Mouse (Mus musculus): ENCODE data around the gene Dicer1. TPM values are rescaled to one million over a fixed set of nuclear protein-coding genes. Genes with fewer than 3 reads are reported as not detected.
A peak's percentile ranks its signal among the peaks of the same experiment; 100 is the strongest.

Dicer1 gene
- 26.0 and 28.0 TPM in 2 replicates for polyA plus RNA-seq (2015; fragmentation: Nextera tagmentation; extraction: Ambion mirVana)

- 1% methylated on average over 90 of the region's 94 CpGs for WGBS
- peak within 1 kb of the TSS; percentile 90 for H3K9ac ChIP-seq
- H3K27me3 ChIP-seq (replicated peaks), result no peaks in the 10 kb centered on the region
- H3K36me3 ChIP-seq, result peaks cover 8% of the 10 kb centered on the region; the same call in 1 of the 2 replicates
- peak within 1 kb of the TSS; percentile 92 for H3K4me2 ChIP-seq
- H3K4me1 ChIP-seq, result peaks cover 47% of the 10 kb centered on the region
- peak within 1 kb of the TSS; percentile 87 for H3K27ac ChIP-seq (replicated peaks)
- peak; percentile 88 for ATAC-seq (ENCODE audit: extremely low read depth, insufficient number of reproducible peaks, low FRiP score, low TSS enrichment)
- no peaks in the 10 kb centered on the region for H3K9me3 ChIP-seq
- H3K4me3 ChIP-seq, result peak within 1 kb of the TSS; percentile 71
Observed at GRCm38 (mm10) chr12:104751814-104752765, at the start of gene Dicer1. Gene Dicer1 (minus strand): TSS chr12:104751952.

GRCm38 (mm10) chr12:104799365-104799764 is 47.6 kb upstream of the Dicer1 start:
- Histone ChIP-seq H3K36me3 (peaks cover 15% of the 10 kb centered on the region), H3K27me3 (replicated peaks) (peaks cover 11% of the 10 kb centered on the region; the same call in 1 of the 2 replicates), H3K4me1 (no peaks in the 10 kb centered on the region), H3K4me2 (no peak overlapping the region), H3K9me3 (peaks cover 20% of the 10 kb centered on the region), H3K9ac (no peak overlapping the region), H3K4me3 (no peak overlapping the region), H3K27ac (replicated peaks) (no peak overlapping the region)
- ATAC-seq (ENCODE audit: extremely low read depth, insufficient number of reproducible peaks, low FRiP score, low TSS enrichment), result no peak
- 82% methylated on average over 3 of the region's 3 CpGs for WGBS

GRCm38 (mm10) chr12:104797905-104798304 is 46.2 kb upstream of the Dicer1 start:
- ATAC-seq (ENCODE audit: extremely low read depth, insufficient number of reproducible peaks, low FRiP score, low TSS enrichment), result no peak
- Histone ChIP-seq H3K9me3 (peaks cover 20% of the 10 kb centered on the region), H3K27ac (replicated peaks) (no peak overlapping the region), H3K9ac (no peak overlapping the region), H3K4me1 (0 out of 2 replicates have a peak, but pooled peaks cover 4% of the 10 kb centered on the region), H3K4me2 (no peak overlapping the region), H3K27me3 (replicated peaks) (peaks cover 7% of the 10 kb centered on the region; the same call in 1 of the 2 replicates), H3K4me3 (no peak overlapping the region), H3K36me3 (peaks cover 15% of the 10 kb centered on the region)
- WGBS, result 89% methylated on average over 6 of the region's 6 CpGs

DNA sequence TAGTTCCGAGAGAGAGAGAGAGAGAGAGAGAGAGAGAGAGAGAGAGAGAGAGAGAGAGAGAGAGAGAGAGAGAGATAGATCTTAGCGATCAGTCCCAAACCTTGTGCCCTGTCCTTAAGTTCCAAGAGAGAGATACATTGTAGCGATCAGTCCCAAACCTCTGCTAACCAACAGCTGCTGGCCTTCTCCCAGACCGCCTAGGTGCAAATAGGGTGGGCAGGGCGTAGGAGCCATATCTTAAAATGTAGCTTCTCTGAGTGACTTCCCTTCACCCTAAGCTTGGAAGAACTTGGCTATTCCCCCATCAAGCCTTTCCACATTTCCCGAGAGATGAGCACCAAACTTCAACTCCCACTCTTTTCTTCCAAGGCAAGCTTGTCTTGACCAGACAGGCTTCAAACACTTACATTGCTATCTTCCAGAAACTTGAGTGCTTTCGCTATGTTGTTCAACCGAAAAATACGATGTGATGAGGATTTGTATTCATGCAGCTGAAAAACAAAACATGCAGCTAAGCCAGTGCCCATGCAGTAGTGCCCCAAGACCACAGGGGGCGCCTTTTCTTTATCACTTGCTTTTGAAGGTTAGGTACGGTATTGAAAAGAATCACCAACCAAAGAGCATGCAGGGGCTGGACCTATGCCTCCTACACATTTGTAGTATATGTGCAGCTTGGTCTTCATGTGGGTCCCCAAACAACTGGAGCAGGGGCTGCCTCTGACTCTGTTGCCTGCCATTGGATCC is 45.1 kb upstream of the Dicer1 start:
- WGBS, result 76% methylated on average over 11 of the region's 11 CpGs
- H3K4me3 ChIP-seq, result no peak overlapping the region
- no peak overlapping the region for H3K9ac ChIP-seq
- peaks cover 20% of the 10 kb centered on the region for H3K9me3 ChIP-seq
- H3K4me2 ChIP-seq, result no peak overlapping the region
- H3K27me3 ChIP-seq (replicated peaks), result peaks cover 6% of the 10 kb centered on the region; the same call in 1 of the 2 replicates
- H3K27ac ChIP-seq (replicated peaks), result no peak overlapping the region
- H3K36me3 ChIP-seq, result peaks cover 15% of the 10 kb centered on the region
- no peak for ATAC-seq (ENCODE audit: extremely low read depth, insufficient number of reproducible peaks, low FRiP score, low TSS enrichment)
- 0 out of 2 replicates have a peak, but pooled peaks cover 4% of the 10 kb centered on the region for H3K4me1 ChIP-seq

DNA sequence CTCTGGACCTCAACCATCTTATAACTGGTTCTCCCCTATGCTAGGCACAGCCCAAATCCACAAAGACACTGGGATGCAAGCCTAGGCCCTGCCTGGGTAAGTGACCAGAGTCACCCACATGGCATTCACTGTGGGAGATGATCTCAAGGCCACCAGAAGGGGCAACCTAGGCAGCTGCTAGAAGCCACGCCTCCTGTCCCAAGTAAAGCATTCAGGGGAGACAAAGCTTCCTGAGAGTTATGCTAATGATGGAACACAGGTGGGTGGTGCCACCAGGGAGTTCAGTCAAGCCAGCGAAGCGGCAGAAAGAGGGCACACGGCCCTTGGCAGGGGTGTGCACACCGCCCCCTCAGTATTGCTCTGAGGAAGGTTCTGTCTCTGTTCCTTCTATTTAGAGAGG is 43.2 kb upstream of the Dicer1 start:
- 60% methylated on average over 5 of the region's 5 CpGs for WGBS
- no peak for ATAC-seq (ENCODE audit: extremely low read depth, insufficient number of reproducible peaks, low FRiP score, low TSS enrichment)
- Histone ChIP-seq H3K4me1 (0 out of 2 replicates have a peak, but pooled peaks cover 4% of the 10 kb centered on the region), H3K4me2 (no peak overlapping the region), H3K4me3 (no peak overlapping the region), H3K9me3 (peaks cover 20% of the 10 kb centered on the region), H3K27ac (replicated peaks) (no peak overlapping the region), H3K27me3 (replicated peaks) (peaks cover 6% of the 10 kb centered on the region; the same call in 1 of the 2 replicates), H3K9ac (no peak overlapping the region), H3K36me3 (peaks cover 14% of the 10 kb centered on the region)

DNA sequence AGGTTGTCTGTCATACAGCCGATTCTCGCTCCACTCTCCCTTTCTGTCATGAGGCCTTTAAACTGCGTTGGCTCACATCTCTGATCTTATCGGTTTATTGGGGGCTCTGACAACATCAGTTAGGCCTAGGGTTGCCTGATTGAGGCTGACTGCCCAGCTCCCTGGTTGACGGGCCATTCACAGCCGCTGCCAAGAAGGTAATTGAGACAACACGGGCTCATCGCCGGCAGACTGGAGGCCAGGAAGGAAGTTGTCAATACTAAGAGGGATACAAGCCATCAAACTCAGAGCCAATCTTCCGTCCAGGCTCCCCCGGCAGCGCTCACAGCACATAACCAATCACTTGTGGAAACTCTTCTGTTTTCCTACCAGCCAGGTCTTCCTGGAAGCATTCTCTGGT is 41.7 kb upstream of the Dicer1 start:
- no peak for ATAC-seq (ENCODE audit: extremely low read depth, insufficient number of reproducible peaks, low FRiP score, low TSS enrichment)
- peaks cover 7% of the 10 kb centered on the region for H3K9me3 ChIP-seq
- 52% methylated on average over 12 of the region's 12 CpGs for WGBS
- H3K4me2 ChIP-seq, result no peak overlapping the region
- no peak overlapping the region for H3K27ac ChIP-seq (replicated peaks)
- no peak overlapping the region for H3K9ac ChIP-seq
- 0 out of 2 replicates have a peak, but pooled peaks cover 4% of the 10 kb centered on the region for H3K4me1 ChIP-seq
- peaks cover 2% of the 10 kb centered on the region for H3K36me3 ChIP-seq
- no peak overlapping the region for H3K4me3 ChIP-seq
- H3K27me3 ChIP-seq (replicated peaks), result peaks cover 6% of the 10 kb centered on the region; the same call in 1 of the 2 replicates

DNA sequence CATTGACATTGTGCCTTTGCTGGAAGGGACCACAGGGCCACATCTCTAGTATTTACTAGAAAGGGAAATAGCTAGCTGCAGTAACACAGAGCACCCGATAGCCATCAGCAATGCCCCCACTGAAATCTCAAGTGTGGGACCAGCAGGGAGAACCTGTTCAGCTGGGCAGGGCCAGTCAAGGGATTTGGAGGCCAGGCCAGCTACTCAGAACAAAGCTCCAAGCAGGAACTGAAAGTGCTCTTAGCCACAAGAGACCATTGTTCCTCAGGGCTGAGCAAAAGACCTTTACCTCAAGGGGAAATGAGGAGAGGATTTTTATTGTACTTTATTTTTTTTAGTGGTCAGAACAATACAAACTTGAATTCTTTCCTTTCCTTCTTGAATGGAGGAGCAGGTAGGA is 25.9 kb upstream of the Dicer1 start:
- no peaks in the 10 kb centered on the region for H3K9me3 ChIP-seq
- ATAC-seq (ENCODE audit: extremely low read depth, insufficient number of reproducible peaks, low FRiP score, low TSS enrichment), result no peak
- H3K4me1 ChIP-seq, result no peaks in the 10 kb centered on the region
- H3K36me3 ChIP-seq, result no peaks in the 10 kb centered on the region
- 79% methylated on average over 1 of the region's 1 CpGs for WGBS
- no peak overlapping the region for H3K4me2 ChIP-seq
- H3K27me3 ChIP-seq (replicated peaks), result no peaks in the 10 kb centered on the region; the same call in none of the 2 replicates
- no peak overlapping the region for H3K27ac ChIP-seq (replicated peaks)
- H3K9ac ChIP-seq, result no peak overlapping the region
- no peak overlapping the region for H3K4me3 ChIP-seq

- Histone ChIP-seq H3K9ac (no peak overlapping the region), H3K27ac (replicated peaks) (no peak overlapping the region), H3K4me1 (no peaks in the 10 kb centered on the region), H3K27me3 (replicated peaks) (0 out of 2 replicates have a peak, but pooled peaks cover 7% of the 10 kb centered on the region), H3K4me3 (no peak overlapping the region), H3K4me2 (no peak overlapping the region), H3K36me3 (no peaks in the 10 kb centered on the region), H3K9me3 (no peaks in the 10 kb centered on the region)
- ATAC-seq (ENCODE audit: extremely low read depth, insufficient number of reproducible peaks, low FRiP score, low TSS enrichment), result no peak
- WGBS, result 63% methylated on average over 2 of the region's 2 CpGs
Observed at GRCm38 (mm10) chr12:104771941-104772340, 20.2 kb upstream of the Dicer1 start.

DNA sequence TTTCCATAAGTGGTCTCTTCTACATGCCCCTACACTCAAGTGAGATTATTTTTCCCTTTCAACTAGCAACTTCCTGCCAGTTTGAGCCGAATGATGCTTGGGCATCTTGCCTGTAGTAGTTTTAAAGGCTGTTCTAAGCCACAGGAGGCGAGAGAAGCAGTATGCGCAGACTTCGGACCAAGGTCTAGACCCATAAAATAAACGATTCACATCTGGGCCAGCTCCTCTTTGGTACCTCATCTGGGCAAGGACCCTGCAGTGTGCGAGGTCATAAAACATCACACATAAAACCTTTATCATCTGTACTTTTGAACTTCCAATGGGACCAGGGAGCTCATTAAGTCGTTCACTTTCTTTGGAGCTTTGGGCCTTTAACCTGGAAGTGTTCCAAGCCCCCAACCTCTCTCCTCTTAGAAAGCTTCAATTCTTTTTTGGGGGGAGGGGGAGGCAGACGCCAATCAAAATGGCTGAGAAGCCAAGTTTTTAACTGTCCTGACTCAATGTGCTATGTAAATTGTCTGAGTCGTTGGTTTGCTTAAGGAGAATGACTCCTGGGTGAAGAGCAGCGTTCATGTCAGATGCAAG is 17.5 kb upstream of the Dicer1 start:
- ATAC-seq (ENCODE audit: extremely low read depth, insufficient number of reproducible peaks, low FRiP score, low TSS enrichment), result no peak
- no peaks in the 10 kb centered on the region for H3K36me3 ChIP-seq
- H3K4me3 ChIP-seq, result no peak overlapping the region
- H3K9me3 ChIP-seq, result no peaks in the 10 kb centered on the region
- WGBS, result 74% methylated on average over 10 of the region's 10 CpGs
- no peak overlapping the region for H3K4me2 ChIP-seq
- 0 out of 2 replicates have a peak, but pooled peaks cover 7% of the 10 kb centered on the region for H3K4me1 ChIP-seq
- no peak overlapping the region for H3K27ac ChIP-seq (replicated peaks)
- 0 out of 2 replicates have a peak, but pooled peaks cover 7% of the 10 kb centered on the region for H3K27me3 ChIP-seq (replicated peaks)
- H3K9ac ChIP-seq, result no peak overlapping the region

- no peak overlapping the region for H3K4me2 ChIP-seq
- no peaks in the 10 kb centered on the region for H3K36me3 ChIP-seq
- H3K27ac ChIP-seq (replicated peaks), result no peak overlapping the region
- 0 out of 2 replicates have a peak, but pooled peaks cover 7% of the 10 kb centered on the region for H3K4me1 ChIP-seq
- WGBS, result 68% methylated on average over 4 of the region's 4 CpGs
- no peak overlapping the region for H3K9ac ChIP-seq
- no peak for ATAC-seq (ENCODE audit: extremely low read depth, insufficient number of reproducible peaks, low FRiP score, low TSS enrichment)
- no peak overlapping the region for H3K4me3 ChIP-seq
- H3K27me3 ChIP-seq (replicated peaks), result 0 out of 2 replicates have a peak, but pooled peaks cover 7% of the 10 kb centered on the region
- no peaks in the 10 kb centered on the region for H3K9me3 ChIP-seq
Observed at GRCm38 (mm10) chr12:104767183-104767582, 15.4 kb upstream of the Dicer1 start.

GRCm38 (mm10) chr12:104765761-104766160 is 14.0 kb upstream of the Dicer1 start:
- no peaks in the 10 kb centered on the region for H3K9me3 ChIP-seq
- H3K4me2 ChIP-seq, result no peak overlapping the region
- H3K27me3 ChIP-seq (replicated peaks), result no peaks in the 10 kb centered on the region
- H3K27ac ChIP-seq (replicated peaks), result no peak overlapping the region
- 0 out of 2 replicates have a peak, but pooled peaks cover 7% of the 10 kb centered on the region for H3K4me1 ChIP-seq
- ATAC-seq (ENCODE audit: extremely low read depth, insufficient number of reproducible peaks, low FRiP score, low TSS enrichment), result no peak
- WGBS, result 73% methylated on average over 7 of the region's 7 CpGs
- H3K9ac ChIP-seq, result no peak overlapping the region
- H3K36me3 ChIP-seq, result no peaks in the 10 kb centered on the region
- H3K4me3 ChIP-seq, result no peak overlapping the region
